Mouse (Mus musculus) neural tube, embryonic 11.5 days (tissue): ENCODE data around the gene Lrrc8b. TPM values are rescaled to one million over a fixed set of nuclear protein-coding genes. Genes with fewer than 3 reads are reported as not detected.

Experiments used
- ATAC-seq: fragments of 200-750 bp; cut with Nextera tagmentation; 2 replicates; pipeline ENCODE4 v1.8.0; 2017; ENCODE audit warnings: moderate number of reproducible peaks, mild to moderate bottlenecking, moderate TSS enrichment, moderate library complexity; ENCODE audit not compliant: insufficient read depth, low FRiP score, low TSS enrichment
- DNase-seq: peaks from one replicate; pipeline ENCODE4 v3.0.0-alpha.2; 2015; ENCODE audit warnings: low spot score
- H3K27ac ChIP-seq: fragments of 300-500 bp; sonication (generic); 2 replicates; pipeline ENCODE4 v1.5.1; 2014; ENCODE audit warnings: low read depth, mild to moderate bottlenecking, low read length
- H3K27me3 ChIP-seq: fragments of 300-500 bp; sonication (generic); 2 replicates; pipeline ENCODE4 v1.6.1; 2014; ENCODE audit warnings: mild to moderate bottlenecking, low read length, mixed read lengths; ENCODE audit not compliant: control insufficient read depth, insufficient read depth
- H3K36me3 ChIP-seq: fragments of 300-500 bp; sonication (generic); 2 replicates; pipeline ENCODE4 v1.6.1; 2014; ENCODE audit warnings: mild to moderate bottlenecking, low read length, moderate library complexity, mixed read lengths; ENCODE audit not compliant: control insufficient read depth, insufficient read depth
- H3K4me1 ChIP-seq: fragments of 300-500 bp; sonication (generic); 2 replicates; pipeline ENCODE4 v1.6.1; 2014; ENCODE audit warnings: low read length, mixed read lengths; ENCODE audit not compliant: control insufficient read depth, insufficient read depth
- H3K4me2 ChIP-seq: fragments of 300-500 bp; sonication (generic); 2 replicates; pipeline ENCODE4 v1.6.1; 2014; ENCODE audit warnings: low read depth, mild to moderate bottlenecking, moderate library complexity
- H3K4me3 ChIP-seq: fragments of 300-500 bp; sonication (generic); 2 replicates; pipeline ENCODE4 v1.5.1; 2014; ENCODE audit warnings: low read depth, low read length
- H3K9ac ChIP-seq: fragments of 300-500 bp; sonication (generic); 2 replicates; pipeline ENCODE4 v1.6.1; 2014; ENCODE audit warnings: mild to moderate bottlenecking, low read length
- H3K9me3 ChIP-seq: fragments of 300-500 bp; sonication (generic); 2 replicates; pipeline ENCODE4 v1.6.1; 2016; ENCODE audit warnings: low read length; ENCODE audit not compliant: control insufficient read depth
- WGBS: fragments of 180-500 bp; shearing (Covaris S2); extraction: QIAGEN DNeasy Blood & Tissue Kit; methylation state at CpG from one replicate; pipeline ENCODE4 v1.1.7; 2014; 5-methylcytosine and 5-hydroxymethylcytosine counted together
- polyA plus RNA-seq: library from polyadenylated mRNA; unstranded; fragments of >200 nt; fragmentation: Nextera tagmentation; extraction: Ambion mirVana; gene quantifications from 2 replicates; pipeline ENCODE4 v1.2.1, GENCODE M21; 2014

Gene Lrrc8b
- polyA plus RNA-seq, 1 experiment from 2014 or later = 14.8 TPM

- Histone ChIP-seq H3K36me3 (no peaks in the 10 kb centered on the region), H3K4me3 (no peak overlapping the region), H3K4me2 (no peak overlapping the region), H3K4me1 (no peaks in the 10 kb centered on the region), H3K9me3 (no peaks in the 10 kb centered on the region), H3K9ac (no peak overlapping the region), H3K27ac (no peak overlapping the region), H3K27me3 (no peaks in the 10 kb centered on the region)
- DNase-seq = no peak
- no peak for ATAC-seq
These were observed 49.1 kb downstream of the Lrrc8b start for GRCm38 (mm10) chr5:105464671-105465070.

- 90% methylated on average over 8 of the region's 8 CpGs for WGBS
These were observed 50.0 kb downstream of the Lrrc8b start for GRCm38 (mm10) chr5:105465550-105465949.

GRCm38 (mm10) chr5:105466471-105466902 lies 50.9 kb downstream of the Lrrc8b start:
- 91% methylated on average over 7 of the region's 7 CpGs for WGBS
- H3K4me2 ChIP-seq = no peak overlapping the region
- no peak overlapping the region for H3K4me3 ChIP-seq
- no peaks in the 10 kb centered on the region; the same call in 1 of the 2 replicates for H3K36me3 ChIP-seq
- ATAC-seq (no peak), DNase-seq (no peak)
- H3K9me3 ChIP-seq = no peaks in the 10 kb centered on the region
- H3K27me3 ChIP-seq = no peaks in the 10 kb centered on the region
- H3K4me1 ChIP-seq = no peaks in the 10 kb centered on the region
- no peak overlapping the region for H3K27ac ChIP-seq
- no peak overlapping the region for H3K9ac ChIP-seq

More at GRCm38 (mm10) chr5:105465550-105465949, 50.0 kb downstream of the Lrrc8b start:
- no peak overlapping the region for H3K4me3 ChIP-seq
- ATAC-seq (no peak), DNase-seq (no peak)
- no peaks in the 10 kb centered on the region for H3K36me3 ChIP-seq
- no peak overlapping the region for H3K4me2 ChIP-seq
- H3K9ac ChIP-seq = no peak overlapping the region
- no peaks in the 10 kb centered on the region for H3K27me3 ChIP-seq
- no peaks in the 10 kb centered on the region for H3K9me3 ChIP-seq
- no peaks in the 10 kb centered on the region for H3K4me1 ChIP-seq
- no peak overlapping the region for H3K27ac ChIP-seq

DNA sequence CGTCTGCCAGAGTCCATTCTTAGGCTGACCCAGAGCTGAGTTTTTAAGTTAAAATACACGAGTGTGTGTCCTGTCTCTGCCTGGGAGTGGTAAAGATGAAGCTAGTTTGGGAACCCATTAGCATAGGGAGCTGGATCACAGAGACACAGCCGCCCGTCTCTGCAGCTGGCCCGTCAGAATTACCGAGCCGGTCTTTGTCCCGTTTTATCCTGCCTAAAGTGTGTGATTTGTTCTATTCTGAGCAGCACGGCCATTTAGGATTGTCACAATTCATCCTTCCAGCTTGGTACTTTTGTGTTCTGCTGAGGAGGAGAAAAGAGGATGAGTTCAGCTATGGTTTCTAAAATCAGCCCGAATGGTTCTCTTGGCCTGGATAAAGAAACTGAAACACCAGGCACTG lies 51.7 kb downstream of the Lrrc8b start:
- Histone ChIP-seq H3K27ac (no peak overlapping the region), H3K36me3 (no peaks in the 10 kb centered on the region; the same call in 1 of the 2 replicates), H3K9ac (no peak overlapping the region), H3K4me3 (no peak overlapping the region), H3K4me2 (no peak overlapping the region), H3K27me3 (no peaks in the 10 kb centered on the region), H3K4me1 (no peaks in the 10 kb centered on the region), H3K9me3 (no peaks in the 10 kb centered on the region)
- WGBS = 80% methylated on average over 10 of the region's 10 CpGs
- ATAC-seq (no peak), DNase-seq (no peak)

- ATAC-seq (no peak), DNase-seq (no peak)
- H3K4me1 ChIP-seq = no peaks in the 10 kb centered on the region
- H3K36me3 ChIP-seq = no peaks in the 10 kb centered on the region; the same call in 1 of the 2 replicates
- H3K4me3 ChIP-seq = no peak overlapping the region
- 70% methylated on average over 5 of the region's 5 CpGs for WGBS
- no peaks in the 10 kb centered on the region for H3K27me3 ChIP-seq
- H3K9me3 ChIP-seq = no peaks in the 10 kb centered on the region
- H3K4me2 ChIP-seq = no peak overlapping the region
- H3K27ac ChIP-seq = no peak overlapping the region
- H3K9ac ChIP-seq = no peak overlapping the region
These were observed 57.6 kb downstream of the Lrrc8b start for GRCm38 (mm10) chr5:105472983-105473705.

GRCm38 (mm10) chr5:105477527-105477926 lies 62.0 kb downstream of the Lrrc8b start:
- 86% methylated on average over 9 of the region's 9 CpGs for WGBS
- DNase-seq = no peak
- H3K9me3 ChIP-seq = no peaks in the 10 kb centered on the region
- H3K4me1 ChIP-seq = no peaks in the 10 kb centered on the region
- no peak overlapping the region for H3K27ac ChIP-seq
- H3K9ac ChIP-seq = no peak overlapping the region
- peaks cover 7% of the 10 kb centered on the region for H3K36me3 ChIP-seq
- ATAC-seq = no peak
- H3K4me2 ChIP-seq = no peak overlapping the region
- H3K27me3 ChIP-seq = no peaks in the 10 kb centered on the region
- H3K4me3 ChIP-seq = no peak overlapping the region

DNA sequence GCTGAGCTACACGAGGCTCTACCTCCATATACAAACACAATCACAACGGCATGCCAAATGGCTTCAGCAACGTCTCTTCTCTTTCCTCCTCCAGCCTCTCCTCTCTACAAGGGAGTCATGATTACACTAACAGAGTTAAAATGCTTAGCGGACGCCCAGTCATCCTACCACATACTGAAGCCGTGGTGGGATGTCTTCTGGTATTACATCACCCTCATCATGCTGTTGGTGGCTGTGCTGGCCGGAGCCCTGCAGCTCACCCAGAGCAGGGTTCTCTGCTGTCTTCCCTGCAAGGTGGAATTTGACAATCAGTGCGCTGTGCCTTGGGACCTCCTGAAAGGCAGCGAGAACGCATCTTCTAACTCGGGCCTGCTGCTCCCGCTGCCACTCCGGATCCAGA lies 64.1 kb downstream of the Lrrc8b start:
- no peaks in the 10 kb centered on the region for H3K9me3 ChIP-seq
- H3K36me3 ChIP-seq = peaks cover 7% of the 10 kb centered on the region
- ATAC-seq (no peak), DNase-seq (no peak)
- WGBS = 89% methylated on average over 13 of the region's 13 CpGs
- H3K4me3 ChIP-seq = no peak overlapping the region
- H3K4me1 ChIP-seq = no peaks in the 10 kb centered on the region
- H3K9ac ChIP-seq = no peak overlapping the region
- no peak overlapping the region for H3K27ac ChIP-seq
- no peaks in the 10 kb centered on the region for H3K27me3 ChIP-seq
- no peak overlapping the region for H3K4me2 ChIP-seq

GRCm38 (mm10) chr5:105480561-105480960 lies 65.0 kb downstream of the Lrrc8b start:
- H3K27ac ChIP-seq = no peak overlapping the region
- no peaks in the 10 kb centered on the region for H3K27me3 ChIP-seq
- no peak overlapping the region for H3K9ac ChIP-seq
- H3K4me2 ChIP-seq = no peak overlapping the region
- DNase-seq (no peak), ATAC-seq (no peak)
- H3K36me3 ChIP-seq = peaks cover 7% of the 10 kb centered on the region
- WGBS = 97% methylated on average over 17 of the region's 17 CpGs
- no peaks in the 10 kb centered on the region for H3K4me1 ChIP-seq
- no peak overlapping the region for H3K4me3 ChIP-seq
- H3K9me3 ChIP-seq = no peaks in the 10 kb centered on the region

DNA sequence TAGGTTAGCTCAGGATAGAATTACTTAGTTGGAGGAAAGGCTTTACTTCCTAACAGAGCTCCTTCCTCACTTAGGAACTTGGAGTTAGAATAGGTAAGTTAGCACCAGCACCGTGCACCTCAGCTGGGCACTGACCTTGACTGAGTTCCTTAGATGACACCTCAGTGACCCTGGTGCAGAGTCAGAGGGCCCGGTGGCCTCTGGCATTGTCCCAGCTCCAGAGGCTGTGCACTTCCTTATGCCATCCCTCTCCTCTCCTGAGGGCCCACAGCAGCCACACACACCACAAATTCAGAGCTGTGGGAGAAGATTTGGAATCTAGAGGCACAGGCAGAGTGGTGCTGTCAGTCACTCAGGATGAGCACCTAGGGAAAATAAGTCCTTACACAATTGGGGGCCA lies 68.1 kb downstream of the Lrrc8b start:
- Histone ChIP-seq H3K27ac (no peak overlapping the region), H3K36me3 (peaks cover 7% of the 10 kb centered on the region), H3K4me2 (no peak overlapping the region), H3K4me1 (no peaks in the 10 kb centered on the region), H3K27me3 (no peaks in the 10 kb centered on the region), H3K4me3 (no peak overlapping the region), H3K9ac (no peak overlapping the region), H3K9me3 (no peaks in the 10 kb centered on the region)
- no peak for DNase-seq
- no peak for ATAC-seq
- 90% methylated on average over 2 of the region's 2 CpGs for WGBS
